Mouse (Mus musculus) MEL (cell line): Measurements from ENCODE around the gene Ncbp2. TPM values are rescaled to one million over a fixed set of nuclear protein-coding genes. Genes with fewer than 3 reads are reported as not detected.
A peak's percentile ranks its signal among the peaks of the same experiment; 100 is the strongest.

Source experiments
- DNase-seq: peaks from one replicate; pipeline ENCODE4 v3.0.0; 2011; ENCODE audit warnings: low read depth, low spot score
- H3K27ac ChIP-seq: 2 replicates; pipeline ENCODE4 v1.5.1; 2012; ENCODE audit warnings: low read depth, mild to moderate bottlenecking, control low read depth, low read length, moderate library complexity; ENCODE audit not compliant: control insufficient read depth
- H3K27me3 ChIP-seq, 2 experiments: fragments of 150-350 bp in 1 of 2; sonication (generic) in 1 of 2; 2 replicates each; pipeline ENCODE4 v1.6.1; 2012; ENCODE audit warnings: low read length in 2 of 2, mild to moderate bottlenecking in 2 of 2, improper control_type of control experiment in 1 of 2, moderate library complexity in 1 of 2; ENCODE audit not compliant: insufficient read depth in 2 of 2, control insufficient read depth in 1 of 2
- H3K36me3 ChIP-seq, 2 experiments: 2 replicates each; pipeline ENCODE4 v1.6.1; 2012 to 2014; ENCODE audit warnings: low read length in 2 of 2, improper control_type of control experiment in 1 of 2, inconsistent platforms in 1 of 2, mild to moderate bottlenecking in 1 of 2; ENCODE audit not compliant: insufficient read depth in 2 of 2, control insufficient read depth in 1 of 2
- H3K4me1 ChIP-seq, 2 experiments: fragments of 150-350 bp in 1 of 2; sonication (generic) in 1 of 2; 2 replicates each; pipeline ENCODE4 v1.6.1; 2012; ENCODE audit warnings: low read length in 2 of 2, improper control_type of control experiment in 1 of 2, mild to moderate bottlenecking in 1 of 2; ENCODE audit not compliant: insufficient read depth in 2 of 2, control insufficient read depth in 1 of 2
- H3K4me3 ChIP-seq, 2 experiments: fragments of 150-350 bp in 1 of 2; sonication (generic) in 1 of 2; 2 replicates each; pipeline ENCODE4 v1.5.1; 2012; ENCODE audit warnings: low read depth in 2 of 2, low read length in 2 of 2, mild to moderate bottlenecking in 2 of 2, moderate library complexity in 2 of 2, control low read depth in 1 of 2, improper control_type of control experiment in 1 of 2; ENCODE audit not compliant: control insufficient read depth in 1 of 2, insufficient read depth in 1 of 2
- H3K79me2 ChIP-seq: 2 replicates; pipeline ENCODE4 v1.6.1; 2012; ENCODE audit warnings: mild to moderate bottlenecking, low read length, moderate library complexity; ENCODE audit not compliant: control insufficient read depth, poor library complexity, insufficient read depth
- H3K9ac ChIP-seq: 2 replicates; pipeline ENCODE4 v1.6.1; 2012; ENCODE audit warnings: low read depth, mild to moderate bottlenecking, control low read depth, low read length, moderate library complexity; ENCODE audit not compliant: control insufficient read depth, poor library complexity, severe bottlenecking
- H3K9me3 ChIP-seq: fragments of 150-350 bp; sonication (generic); replicated peaks from 2 replicates; pipeline ENCODE4 v1.6.1; 2012; ENCODE audit warnings: mild to moderate bottlenecking, low read length, improper control_type of control experiment, moderate library complexity; ENCODE audit not compliant: insufficient read depth
- BHLHE40 ChIP-seq: IDR thresholded peaks from 2 replicates; pipeline ENCODE4 v1.6.1; 2012; ENCODE audit warnings: low read depth, mild to moderate bottlenecking, inconsistent platforms, low read length, improper control_type of control experiment, borderline replicate concordance
- CHD2 ChIP-seq: IDR thresholded peaks from 2 replicates; pipeline ENCODE4 v1.6.1; 2011; ENCODE audit warnings: low read length, improper control_type of control experiment
- CTCF ChIP-seq, 3 experiments: IDR thresholded peaks in 2 of 3; conservative IDR thresholded peaks in 1 of 3; 2 replicates each; pipeline ENCODE4 v1.5.1; 2011 to 2012; ENCODE audit warnings: low read length in 3 of 3, low read depth in 2 of 3, mild to moderate bottlenecking in 2 of 3, improper control_type of control experiment in 1 of 3, inconsistent platforms in 1 of 3, mixed read lengths in 1 of 3, moderate library complexity in 1 of 3; ENCODE audit not compliant: control insufficient read depth in 1 of 3, insufficient read depth in 1 of 3, poor library complexity in 1 of 3, severe bottlenecking in 1 of 3
- E2F4 ChIP-seq: IDR thresholded peaks from 2 replicates; pipeline ENCODE4 v1.6.1; 2011; ENCODE audit warnings: low read depth, low read length, improper control_type of control experiment, borderline replicate concordance
- ELF1 ChIP-seq: IDR thresholded peaks from 2 replicates; pipeline ENCODE4 v1.6.1; 2014; ENCODE audit warnings: low read depth, mild to moderate bottlenecking, inconsistent platforms, low read length, improper control_type of control experiment, moderate library complexity
- GABPA ChIP-seq: IDR thresholded peaks from 2 replicates; pipeline ENCODE4 v1.6.1; 2012; ENCODE audit warnings: low read depth, mild to moderate bottlenecking, inconsistent platforms, low read length, improper control_type of control experiment, moderate library complexity
- GATA1 ChIP-seq: IDR thresholded peaks from 2 replicates; pipeline ENCODE4 v1.6.1; 2011; ENCODE audit warnings: low read depth, low read length, improper control_type of control experiment
- HCFC1 ChIP-seq: IDR thresholded peaks from 2 replicates; pipeline ENCODE4 v1.6.1; 2012; ENCODE audit warnings: low read depth, mild to moderate bottlenecking, inconsistent platforms, low read length, improper control_type of control experiment, moderate library complexity
- JUND ChIP-seq: IDR thresholded peaks from 2 replicates; pipeline ENCODE4 v1.6.1; 2011; ENCODE audit warnings: low read depth, mild to moderate bottlenecking, improper control_type of control experiment, low read length
- KAT2A ChIP-seq: conservative IDR thresholded peaks from 2 replicates; pipeline ENCODE4 v1.6.1; 2012; ENCODE audit warnings: low read depth, low read length, improper control_type of control experiment, inconsistent platforms
- MAZ ChIP-seq: IDR thresholded peaks from 2 replicates; pipeline ENCODE4 v1.6.1; 2012; ENCODE audit warnings: low read depth, mild to moderate bottlenecking, inconsistent platforms, low read length, improper control_type of control experiment
- MEF2A ChIP-seq: IDR thresholded peaks from 2 replicates; pipeline ENCODE4 v1.6.1; 2014; ENCODE audit warnings: low read depth, mild to moderate bottlenecking, inconsistent platforms, low read length, improper control_type of control experiment; ENCODE audit not compliant: poor library complexity, insufficient replicate concordance, severe bottlenecking; ENCODE audit errors: extremely low read depth
- MXI1 ChIP-seq: IDR thresholded peaks from 2 replicates; pipeline ENCODE4 v1.6.1; 2011; ENCODE audit warnings: mild to moderate bottlenecking, low read depth, low read length, improper control_type of control experiment
- MYB ChIP-seq: IDR thresholded peaks from 2 replicates; pipeline ENCODE4 v1.6.1; 2011; ENCODE audit warnings: mild to moderate bottlenecking, low read depth, low read length, improper control_type of control experiment
- NELFE ChIP-seq: IDR thresholded peaks from 2 replicates; pipeline ENCODE4 v1.6.1; 2011; ENCODE audit warnings: low read depth, low read length, improper control_type of control experiment
- NRF1 ChIP-seq: IDR thresholded peaks from 2 replicates; pipeline ENCODE4 v1.6.1; 2014; ENCODE audit warnings: low read depth, mild to moderate bottlenecking, inconsistent platforms, low read length, improper control_type of control experiment, moderate library complexity; ENCODE audit not compliant: poor library complexity, insufficient read depth, severe bottlenecking
- POLR2AphosphoS2 ChIP-seq: IDR thresholded peaks from 2 replicates; pipeline ENCODE4 v1.6.1; 2011; ENCODE audit warnings: low read length, improper control_type of control experiment
- POLR2AphosphoS5 ChIP-seq: IDR thresholded peaks from 2 replicates; pipeline ENCODE4 v1.6.1; 2012; ENCODE audit warnings: low read depth, borderline replicate concordance, mild to moderate bottlenecking, inconsistent platforms, low read length, moderate library complexity, mixed read lengths
- RAD21 ChIP-seq: IDR thresholded peaks from 2 replicates; pipeline ENCODE4 v1.6.1; 2011; ENCODE audit warnings: mild to moderate bottlenecking, low read depth, low read length, improper control_type of control experiment
- RCOR1 ChIP-seq: IDR thresholded peaks from 2 replicates; pipeline ENCODE4 v1.6.1; 2012; ENCODE audit warnings: low read depth, mild to moderate bottlenecking, inconsistent platforms, low read length, improper control_type of control experiment
- SIN3A ChIP-seq: IDR thresholded peaks from 2 replicates; pipeline ENCODE4 v1.6.1; 2012; ENCODE audit warnings: low read length, improper control_type of control experiment, inconsistent platforms
- SMC3 ChIP-seq: IDR thresholded peaks from 2 replicates; pipeline ENCODE4 v1.6.1; 2011; ENCODE audit warnings: low read depth, low read length, improper control_type of control experiment
- TBP ChIP-seq: IDR thresholded peaks from 2 replicates; pipeline ENCODE4 v1.8.0; 2011; ENCODE audit warnings: low read depth, low read length, improper control_type of control experiment
- TCF12 ChIP-seq: IDR thresholded peaks from 2 replicates; pipeline ENCODE4 v1.6.1; 2014; ENCODE audit warnings: low read depth, mild to moderate bottlenecking, inconsistent platforms, low read length, improper control_type of control experiment, moderate library complexity
- UBTF ChIP-seq: IDR thresholded peaks from 2 replicates; pipeline ENCODE4 v1.6.1; 2012; ENCODE audit warnings: low read depth, mild to moderate bottlenecking, inconsistent platforms, low read length, improper control_type of control experiment, moderate library complexity, borderline replicate concordance; ENCODE audit not compliant: insufficient read depth
- ZC3H11A ChIP-seq: IDR thresholded peaks from 2 replicates; pipeline ENCODE4 v1.6.1; 2012; ENCODE audit warnings: low read depth, mild to moderate bottlenecking, inconsistent platforms, low read length, improper control_type of control experiment
- ZNF384 ChIP-seq: IDR thresholded peaks from 2 replicates; pipeline ENCODE4 v1.6.1; 2012; ENCODE audit warnings: low read depth, mild to moderate bottlenecking, inconsistent platforms, low read length, improper control_type of control experiment
- polyA plus RNA-seq, 2 experiments: library from polyadenylated mRNA; stranded (reverse) in 1 of 2; unstranded in 1 of 2; fragments of >175 nt in 1 of 2; fragments of >200 nt in 1 of 2; gene quantifications; 2 replicates each; pipeline versions ENCODE4 v1.2.1 to v1.2.4; 2012; ENCODE audit warnings: low replicate concordance in 2 of 2, low read depth in 1 of 2; ENCODE audit not compliant: insufficient read length in 2 of 2, insufficient read depth in 1 of 2, missing spikeins in 1 of 2
- total RNA-seq: library from RNA; depleted of rRNA; stranded (reverse); fragments of 300-350 nt; gene quantifications from 2 replicates; pipeline ENCODE4 v1.2.3, GENCODE M21; 2012

The Ncbp2 gene
- total and polyA plus RNA-seq, 3 experiments = 100 to 222 TPM; not detected in 1

- Histone ChIP-seq H3K36me3 (no peaks in the 10 kb centered on the region), H3K4me3 (peak overlapping the region in 1 of 2 experiments; percentile 71; a peak in 2 of 4 replicates), H3K9ac (peak overlapping the region; percentile 26; the same call in 1 of the 2 replicates), H3K27me3 (no peaks in the 10 kb centered on the region), H3K4me1 (peaks cover 0 to 6% of the 10 kb centered on the region in 2 experiments; a peak in 1 of 4 replicates), H3K79me2 (no peaks in the 10 kb centered on the region), H3K27ac (no peak overlapping the region), H3K9me3 (no peaks in the 10 kb centered on the region)
- TF ChIP-seq MXI1 (no peak), ZC3H11A (no peak), CTCF (IDR thresholded peaks at IDR 0.05 in 2 of 3, conservative IDR thresholded peaks at IDR 0.05 in 1 of 3; ENCODE audit: control insufficient read depth in 1 of 3, insufficient read depth in 1 of 3, low read depth in 2 of 3, low read length in 3 of 3, poor library complexity in 1 of 3, severe bottlenecking in 1 of 3) (no peak), MYB (no peak), POLR2AphosphoS2 (no peak), BHLHE40 (no peak), JUND (no peak), NRF1 (no peak), TCF12 (no peak), UBTF (no peak)
- no peak for DNase-seq
Measured at GRCm38 (mm10) chr16:31932255-31932654, 16.1 kb upstream of the Ncbp2 start.

GRCm38 (mm10) chr16:31932840-31933697 lies 15.2 kb upstream of the Ncbp2 start:
- H3K9me3 ChIP-seq = no peaks in the 10 kb centered on the region
- H3K4me3 ChIP-seq = peak overlapping the region; percentile 49 to 71
- no peaks in the 10 kb centered on the region for H3K27me3 ChIP-seq
- H3K4me1 ChIP-seq = peaks cover 0 to 6% of the 10 kb centered on the region in 2 experiments; a peak in 1 of 4 replicates
- no peaks in the 10 kb centered on the region for H3K36me3 ChIP-seq
- no peaks in the 10 kb centered on the region for H3K79me2 ChIP-seq
- H3K9ac ChIP-seq = peak overlapping the region; percentile 39
- no peak overlapping the region for H3K27ac ChIP-seq
- peak; percentile 94 for DNase-seq
- TF ChIP-seq MAZ (peak; percentile 95), KAT2A (no peak; the same call in 1 of the 2 replicates), HCFC1 (no peak), SIN3A (peak; percentile 75), NELFE (peak; percentile 36; the same call in 1 of the 2 replicates), RCOR1 (0 out of 2 replicates have a peak, but pooled peaks have one; percentile 32), TBP (no peak), RAD21 (peak; percentile 46), BHLHE40 (0 out of 2 replicates have a peak, but pooled peaks have one; percentile 22), MYB (no peak), UBTF (no peak), POLR2AphosphoS2 (no peak), ZNF384 (peak; percentile 39), E2F4 (0 out of 2 replicates have a peak, but pooled peaks have one; percentile 42), SMC3 (peak; percentile 79), CTCF (IDR thresholded peaks at IDR 0.05 in 2 of 3, conservative IDR thresholded peaks at IDR 0.05 in 1 of 3; ENCODE audit: control insufficient read depth in 1 of 3, insufficient read depth in 1 of 3, low read depth in 2 of 3, low read length in 3 of 3, poor library complexity in 1 of 3, severe bottlenecking in 1 of 3) (peak; percentile 86 to 93 (median 93)), GABPA (no peak), POLR2AphosphoS5 (no peak), MEF2A (no peak), ZC3H11A (peak; percentile 47; the same call in 1 of the 2 replicates), ELF1 (0 out of 2 replicates have a peak, but pooled peaks have one; percentile 45), MXI1 (peak; percentile 72), GATA1 (no peak), CHD2 (no peak)
